Mouse (Mus musculus) Muller cell, postnatal 12 days (primary cell): Measurements from ENCODE around the gene Pla2g6.

Source experiments
- DNase-seq: peaks from one replicate; pipeline ENCODE4 v3.0.0-alpha.2; 2015; ENCODE audit errors: inconsistent ontology term

Gene Pla2g6

DNA sequence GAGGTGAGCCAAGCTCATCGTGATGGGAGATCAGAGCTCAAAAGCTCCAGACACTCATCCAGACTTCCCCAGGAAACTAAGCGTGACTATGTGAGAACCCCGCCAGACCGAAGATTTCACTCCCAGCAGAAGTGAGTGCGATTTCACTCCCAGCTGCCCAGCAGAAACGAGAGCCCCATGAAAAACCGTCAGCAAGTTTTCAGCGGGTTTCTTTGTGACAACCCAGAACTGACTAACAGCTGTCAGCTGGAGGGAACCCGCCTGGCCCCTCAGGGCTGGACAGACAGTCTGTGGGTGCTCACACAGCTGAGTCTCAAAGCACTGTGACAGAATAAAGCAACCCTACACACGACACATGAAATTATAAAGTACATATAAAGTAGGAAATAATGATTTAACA, 50.5 kb downstream of the Pla2g6 start:
- no peak for DNase-seq

GRCm38 (mm10) chr15:79273020-79273419, 55.2 kb downstream of the Pla2g6 start:
- no peak for DNase-seq

- peak; percentile 52 for DNase-seq
Measured at GRCm38 (mm10) chr15:79271124-79271746, 57.0 kb downstream of the Pla2g6 start.

DNA sequence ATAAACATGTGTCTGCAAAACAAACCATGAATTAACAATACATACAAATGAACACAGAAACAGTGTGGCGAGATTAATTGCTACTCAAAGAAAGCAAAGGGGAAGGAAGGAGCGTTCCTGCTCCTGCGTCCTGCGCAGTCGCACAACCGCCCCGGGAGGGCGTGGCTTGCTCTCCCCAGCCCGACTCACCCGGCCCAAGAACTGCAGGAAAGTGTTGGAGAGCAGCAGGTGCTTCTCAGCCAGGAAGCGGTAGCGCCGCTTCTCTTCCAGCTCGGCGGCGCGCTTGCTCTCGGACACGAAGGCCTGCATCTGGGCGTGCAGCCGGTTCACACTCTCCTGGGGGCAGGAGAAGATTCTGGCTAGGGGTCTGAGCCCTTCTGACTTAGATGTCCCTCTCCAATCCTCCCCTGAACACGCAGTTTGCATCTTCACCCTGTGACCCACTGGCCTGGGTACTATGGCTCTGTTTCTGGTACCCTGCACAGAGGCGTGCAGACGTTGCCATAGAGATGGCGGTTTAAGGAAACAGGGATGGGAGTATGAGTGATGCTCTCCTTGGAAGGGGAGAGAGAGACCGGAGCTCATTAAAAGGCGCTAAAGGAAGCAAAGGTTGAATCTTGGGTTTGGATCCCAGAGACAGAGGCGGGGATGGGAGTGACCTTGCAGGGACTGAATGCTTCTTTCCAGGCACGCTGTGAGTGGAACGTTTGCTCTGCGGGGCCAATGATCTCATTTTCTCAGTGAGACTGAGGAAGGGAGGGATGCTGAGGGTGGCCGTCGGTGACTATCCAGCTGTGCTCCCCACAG, 57.7 kb downstream of the Pla2g6 start:
- DNase-seq = peak; percentile 84

- no peak for DNase-seq
Measured at GRCm38 (mm10) chr15:79268521-79268920, 59.7 kb downstream of the Pla2g6 start.

- no peak for DNase-seq
Measured at GRCm38 (mm10) chr15:79265384-79265783, 62.8 kb downstream of the Pla2g6 start.

DNA sequence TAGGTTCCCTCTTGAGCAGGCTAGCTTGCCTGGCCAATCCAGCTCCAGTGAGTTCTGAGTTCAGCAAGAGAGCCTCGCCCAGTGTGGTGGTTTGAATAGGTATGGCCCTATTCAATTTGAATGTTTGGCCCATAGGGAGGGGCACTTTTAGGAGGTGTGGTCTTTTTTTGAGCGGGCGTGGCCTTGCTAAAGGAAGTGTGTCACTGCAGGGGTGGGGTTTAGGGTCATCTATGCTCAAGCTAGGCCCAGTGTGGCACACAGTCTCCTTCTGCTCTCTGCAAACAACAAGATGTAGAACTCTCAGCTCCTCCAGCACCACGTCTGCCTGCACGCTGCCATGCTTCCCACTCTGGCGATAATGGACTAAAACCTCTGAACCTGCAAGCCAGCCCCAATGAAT, 64.5 kb downstream of the Pla2g6 start:
- DNase-seq = no peak

- DNase-seq = peak; percentile 33
Measured at GRCm38 (mm10) chr15:79262786-79263309, 65.3 kb downstream of the Pla2g6 start.

DNA sequence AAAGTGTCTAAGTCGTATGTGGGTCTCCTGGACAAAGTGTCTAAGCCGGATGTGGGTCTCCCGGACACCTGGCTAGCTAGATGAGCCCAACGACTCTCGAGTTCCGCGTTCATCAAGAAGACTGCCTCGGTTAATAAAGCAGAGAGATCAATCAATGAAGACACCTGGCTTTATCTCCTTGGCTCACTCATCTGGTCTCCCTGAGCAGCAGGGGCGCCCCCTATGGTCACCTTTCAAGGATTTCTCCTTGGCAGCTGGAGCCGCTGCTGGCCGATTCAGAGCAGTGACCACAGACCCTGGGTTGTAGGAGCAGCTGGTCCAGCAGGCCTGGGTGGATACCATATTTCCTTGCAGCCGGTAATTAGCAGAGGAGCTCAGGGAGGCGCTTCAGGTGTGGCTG, 65.8 kb downstream of the Pla2g6 start:
- DNase-seq = no peak

DNA sequence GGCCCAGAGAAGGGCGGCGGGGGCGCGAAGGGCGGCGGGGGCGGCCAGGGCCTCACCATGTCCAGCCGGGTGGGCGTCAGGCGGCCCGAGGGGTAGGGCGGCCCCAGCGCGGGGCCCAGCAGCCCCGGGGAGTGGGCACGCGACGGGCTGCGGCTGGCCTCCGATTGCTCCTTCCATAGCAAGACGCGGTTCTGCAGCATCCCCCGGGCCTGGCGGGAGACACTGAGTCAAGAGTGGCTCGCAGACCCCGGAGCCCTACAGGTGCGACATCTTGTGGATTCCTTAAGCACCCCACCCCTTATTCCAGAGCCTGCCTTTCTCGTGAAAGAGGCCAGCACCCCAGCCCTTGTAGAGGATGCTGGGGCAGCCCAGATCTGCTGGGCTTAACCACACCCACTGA, 66.4 kb downstream of the Pla2g6 start:
- no peak for DNase-seq

DNA sequence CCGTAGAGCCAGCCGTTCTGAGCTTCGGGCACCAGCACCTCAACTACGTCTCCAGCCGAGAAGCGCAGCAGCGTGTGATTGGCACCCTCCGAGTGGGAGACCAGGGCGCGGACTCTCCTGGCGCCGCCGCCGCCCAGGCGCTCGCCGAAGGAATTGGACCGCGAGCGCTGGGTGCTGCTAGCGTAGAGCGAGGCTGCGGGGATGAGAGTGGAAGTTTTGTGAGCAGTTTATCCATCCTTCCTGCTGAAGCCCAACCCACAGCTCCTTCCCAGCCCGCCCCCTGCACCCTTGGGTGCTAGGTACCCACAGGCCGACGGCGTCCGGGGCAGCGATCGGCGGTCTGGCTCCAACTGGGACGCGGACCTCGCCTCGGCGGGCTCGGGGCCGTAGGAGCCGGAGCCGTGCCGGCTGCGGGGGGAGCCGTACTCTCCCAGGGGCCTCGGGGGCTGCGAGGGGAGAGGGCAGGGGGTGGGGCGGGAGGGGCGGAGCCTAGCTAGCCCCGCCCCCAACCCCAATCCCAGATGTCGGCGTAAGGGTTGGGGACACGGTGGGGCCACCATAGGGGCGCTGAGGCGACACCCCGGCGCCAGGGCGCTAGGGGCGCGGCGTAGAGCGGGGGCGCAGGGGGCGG, 67.0 kb downstream of the Pla2g6 start:
- peak; percentile 46 for DNase-seq

DNA sequence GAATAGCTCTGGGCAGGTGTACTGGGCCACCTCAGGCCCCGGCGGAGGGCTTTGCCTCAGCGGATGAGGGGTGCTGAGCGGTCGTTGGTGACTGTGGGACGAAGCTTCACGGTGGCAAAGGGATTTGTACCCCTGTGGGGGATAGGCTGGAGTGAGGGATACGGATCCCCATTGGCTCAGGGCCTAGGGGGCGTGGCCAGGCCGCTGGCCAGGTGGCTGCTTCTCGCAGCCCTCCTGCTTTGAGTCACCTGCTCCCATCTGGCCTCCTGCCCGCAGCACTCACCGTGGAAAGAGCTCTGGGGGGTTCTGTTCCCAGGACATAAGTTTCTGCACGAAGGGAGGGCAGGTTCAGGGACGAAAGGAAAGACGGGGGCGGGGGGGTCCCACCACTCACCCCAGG, 69.7 kb downstream of the Pla2g6 start:
- no peak for DNase-seq

GRCm38 (mm10) chr15:79254661-79255060, 73.5 kb downstream of the Pla2g6 start, which contains the start of gene Slc16a8:
Slc16a8 (minus strand) TSS chr15:79254761.
- DNase-seq = no peak

DNA sequence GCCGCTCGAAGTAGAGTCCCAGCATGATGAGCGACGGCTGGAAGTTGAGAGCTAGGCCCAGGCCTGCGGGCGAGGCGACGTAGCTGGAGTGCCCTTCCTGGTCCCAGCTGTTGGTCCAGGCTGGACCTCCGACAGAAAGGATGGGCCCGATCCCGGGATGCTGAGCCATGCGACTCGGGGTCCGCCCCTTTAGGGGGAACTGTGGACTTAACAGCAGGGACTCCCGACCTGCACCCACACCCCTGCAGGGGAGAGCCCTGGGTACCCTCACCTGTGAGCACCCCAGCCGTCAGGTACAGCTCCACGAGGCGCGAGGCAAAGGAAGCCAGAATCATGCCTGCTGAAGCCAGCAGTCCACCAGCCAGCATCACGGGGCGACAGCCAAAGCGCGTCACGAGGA, 75.6 kb downstream of the Pla2g6 start:
- no peak for DNase-seq

DNA sequence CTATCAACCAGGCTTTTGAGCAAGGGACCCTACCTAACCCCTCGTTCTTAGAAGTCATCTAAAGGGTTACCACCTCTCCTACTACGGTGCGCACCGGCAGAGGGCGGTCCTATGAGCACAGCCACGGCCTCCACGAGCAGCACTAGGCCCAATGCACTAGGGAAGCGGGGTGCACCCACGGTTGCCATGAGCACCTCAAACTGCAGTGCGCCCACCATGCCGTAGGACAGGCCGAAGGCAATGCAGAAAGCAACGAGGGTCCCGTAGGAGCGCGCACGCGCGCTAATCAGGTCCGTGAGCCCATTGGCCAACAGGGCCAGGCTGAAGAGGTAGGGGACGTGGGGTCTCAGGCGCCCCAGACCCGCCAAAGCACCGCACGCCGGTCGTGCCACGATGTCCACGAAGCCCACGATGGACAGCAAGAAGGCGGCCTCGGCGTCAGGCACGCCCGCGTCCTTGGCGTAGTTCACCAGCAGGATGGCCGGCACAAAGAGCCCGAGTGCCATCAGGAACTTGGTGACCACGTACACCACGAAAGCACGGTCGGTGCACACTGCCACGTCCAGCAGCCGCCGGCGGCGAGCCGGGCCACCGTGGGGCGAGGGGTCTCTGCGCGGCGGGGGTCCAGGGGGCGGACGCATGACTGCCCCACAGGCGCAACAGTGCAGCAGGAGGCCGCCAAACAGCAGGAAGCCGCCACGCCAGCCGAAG, 76.3 kb downstream of the Pla2g6 start:
- DNase-seq = no peak

GRCm38 (mm10) chr15:79251168-79251567, 77.0 kb downstream of the Pla2g6 start:
- no peak for DNase-seq

DNA sequence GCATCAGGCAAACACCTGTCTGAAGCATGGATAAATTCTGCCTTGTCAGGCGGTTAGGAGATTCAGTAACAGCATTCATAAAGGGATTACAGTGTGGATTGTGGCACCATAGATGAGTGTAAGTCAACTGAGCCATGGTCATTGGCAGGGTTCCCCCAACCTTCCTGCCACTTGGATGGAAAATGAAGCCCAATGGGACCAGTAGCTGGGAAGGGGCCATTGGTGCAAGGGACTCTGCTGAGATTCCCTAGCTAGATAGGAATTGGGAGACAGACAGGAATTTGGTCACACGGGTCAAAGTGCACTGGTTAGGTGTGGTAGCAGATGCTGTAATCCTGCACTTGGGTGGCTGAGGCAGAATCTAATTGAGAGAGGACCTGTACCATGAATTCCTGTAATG, 78.0 kb downstream of the Pla2g6 start:
- no peak for DNase-seq

DNA sequence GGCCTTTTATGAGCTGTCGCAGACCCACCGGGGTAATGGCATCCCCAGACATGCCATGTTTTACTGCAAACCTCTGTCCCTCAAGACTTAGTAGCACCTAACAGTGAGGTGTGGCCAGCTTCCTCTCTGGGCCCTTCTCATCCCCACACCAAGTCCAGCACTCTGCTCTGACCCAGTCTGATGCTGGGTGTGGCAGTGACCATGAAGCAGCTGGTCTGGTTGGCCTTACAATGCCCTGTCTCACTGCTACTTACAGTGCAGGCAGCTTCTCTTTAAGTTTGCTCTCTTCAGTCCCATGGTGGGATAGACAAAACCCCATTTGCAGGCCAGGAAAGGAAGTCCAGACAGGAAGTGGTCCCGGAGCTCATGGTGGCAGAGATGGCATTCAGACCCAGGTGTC, 82.9 kb downstream of the Pla2g6 start:
- no peak for DNase-seq

- peak; percentile 30 for DNase-seq
Measured at GRCm38 (mm10) chr15:79244071-79244893, 83.9 kb downstream of the Pla2g6 start.

DNA sequence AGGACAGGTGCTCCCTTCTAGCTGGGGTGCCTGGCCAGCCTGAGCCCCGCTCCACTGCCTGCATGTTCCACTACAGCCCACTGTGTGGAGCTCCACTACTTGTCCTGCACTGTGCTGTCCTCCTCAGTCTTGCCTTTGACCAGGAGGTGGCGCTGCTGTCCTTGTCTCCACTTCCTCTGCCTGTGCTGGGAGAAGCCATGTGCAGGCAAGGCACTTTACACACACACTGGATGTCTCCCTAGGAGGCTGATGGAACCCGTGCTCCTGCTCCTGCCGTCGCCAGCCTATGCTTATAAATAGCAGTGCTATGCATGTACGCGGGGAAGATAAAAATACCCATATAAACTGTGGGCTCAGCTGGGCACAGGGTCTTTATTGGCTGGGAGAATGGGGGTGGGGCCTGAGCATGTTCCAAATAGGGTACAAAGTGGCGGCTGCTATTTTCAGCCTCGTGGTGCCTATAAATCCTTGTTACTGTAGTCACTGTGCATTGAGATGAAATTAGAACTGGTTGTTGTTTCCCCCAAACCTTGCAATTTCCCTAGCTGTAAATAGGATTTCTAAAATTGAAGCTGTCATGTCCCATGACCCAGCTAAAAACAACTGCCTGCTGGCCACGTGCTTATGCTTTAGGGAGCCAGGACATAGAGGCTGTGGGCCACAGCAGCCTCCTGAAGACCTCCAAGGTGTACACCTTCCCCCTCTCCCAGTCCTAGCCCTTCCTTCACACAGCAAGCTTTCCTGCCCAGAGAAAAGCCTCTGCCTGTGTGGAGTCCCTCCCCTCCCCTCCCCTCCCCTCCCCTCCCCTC, 84.8 kb downstream of the Pla2g6 start:
- peak; percentile 92 for DNase-seq
